Mouse (Mus musculus) common myeloid progenitor, adult 5-6 weeks (primary cell): ENCODE results near the gene Gm609. TPM values are rescaled to one million over a fixed set of nuclear protein-coding genes. Genes with fewer than 3 reads are reported as not detected.

Source experiments
- ATAC-seq: replicated peaks from 2 replicates; pipeline ENCODE4 v1.8.0; 2016; ENCODE audit warnings: low read depth, mild to moderate bottlenecking, moderate TSS enrichment, inconsistent platforms; ENCODE audit not compliant: poor library complexity, severe bottlenecking
- total RNA-seq: library from RNA; stranded (forward); fragments of 200-1000, 187-1606 nt; gene quantifications from 2 replicates; pipeline ENCODE4 v1.2.3, GENCODE M21; 2017

The Gm609 gene
- total RNA-seq, 1 experiment from 2014 or later: not detected

GRCm38 (mm10) chr16:45363480-45364045, 129.2 kb downstream of the Gm609 start:
- no peak for ATAC-seq

Other genes with a start within 250 kb of the Gm609 start
- gene Cd200, start 83.9 kb downstream of the Gm609 start, total RNA-seq: 0.73 and 0.82 TPM in 2 replicates
- not detected in 2 replicates for gene Gm17783, start 39.1 kb upstream of the Gm609 start, total RNA-seq
- gene Slc9c1, start 42.3 kb upstream of the Gm609 start, total RNA-seq: not detected in 2 replicates
- 1.2 and 1.7 TPM in 2 replicates for gene Gcsam, start 117.4 kb upstream of the Gm609 start, total RNA-seq
- 0.29 and 1.2 TPM in 2 replicates for gene BC016579, start 161.1 kb upstream of the Gm609 start, total RNA-seq
- gene Tmprss7, start 200.7 kb upstream of the Gm609 start, total RNA-seq: 0.73 TPM in 1 of 2 replicates, not detected in the other
- gene Tagln3, start 231.6 kb upstream of the Gm609 start, total RNA-seq: 1.4 TPM in 1 of 2 replicates, not detected in the other
- 20.0 and 26.3 TPM in 2 replicates for gene Abhd10, start 250.0 kb upstream of the Gm609 start, total RNA-seq